Comparison of ENCODE assay signal across 22 mouse cellular contexts in genomic region chr9:95624072-95624471, GRCm38 (mm10). TPM values are rescaled to one million over a fixed set of nuclear protein-coding genes. Genes with fewer than 3 reads are reported as not detected.
DNase-seq lines count a peak whose midpoint lies in the region; ATAC-seq and TF ChIP-seq lines count a peak whose summit lies in the region.
"Had no signal": no experiment of that assay in that cellular context is flagged by ENCODE, and none has a peak within 500 bp of the region (broad histone marks: within the 10 kb centered on the region; RNA-seq: fewer than 3 reads in every experiment).

No protein-coding gene starts in this region.

- H3K4me3 ChIP-seq in CH12.LX (replicated peaks in 1 of 3; ENCODE audit: low read depth in 2 of 3, low read length in 2 of 3, poor library complexity in 1 of 3), result no peak overlapping the region
- no peak overlapping the region for H3K4me3 ChIP-seq in stomach, postnatal 0 days (ENCODE audit: low read depth, low read length)
- no peak overlapping the region for H3K4me3 ChIP-seq in embryonic facial prominence, embryonic 10.5 days
- H3K4me3 ChIP-seq: embryonic facial prominence, embryonic 12.5 days; forebrain, embryonic 15.5 days; heart, embryonic 10.5 days; intestine, embryonic 15.5 days had no signal

- dilution Hi-C loops in CH12.LX (cut with MboI; ENCODE audit: extremely low pct_ligation_motif_present, extremely low pct_unique_long_range_greater_than_20kb, low sequenced_read_pairs), result no loop called here

- no peaks in the 10 kb centered on the region for H3K36me3 ChIP-seq in CH12.LX (replicated peaks in 1 of 2; ENCODE audit: control insufficient read depth in 1 of 2, insufficient read depth in 1 of 2, low read length in 1 of 2)
- no peaks in the 10 kb centered on the region for H3K36me3 ChIP-seq in stomach, postnatal 0 days (ENCODE audit: control insufficient read depth, insufficient read depth, low read length)
- H3K36me3 ChIP-seq in embryonic facial prominence, embryonic 10.5 days (replicated peaks), result no peaks in the 10 kb centered on the region
- H3K36me3 ChIP-seq: embryonic facial prominence, embryonic 12.5 days; forebrain, embryonic 15.5 days; heart, embryonic 10.5 days; intestine, embryonic 15.5 days had no signal

- no peak overlapping the region for H3K27ac ChIP-seq in CH12.LX (ENCODE audit: insufficient read depth, low read depth)
- no peak overlapping the region for H3K27ac ChIP-seq in stomach, postnatal 0 days (replicated peaks)
- H3K27ac ChIP-seq in embryonic facial prominence, embryonic 10.5 days (replicated peaks), result no peak overlapping the region
- H3K27ac ChIP-seq: embryonic facial prominence, embryonic 12.5 days; forebrain, embryonic 15.5 days; heart, embryonic 10.5 days; hindbrain, embryonic 14.5 days; intestine, embryonic 15.5 days had no signal

- H3K4me2 ChIP-seq in CH12.LX (ENCODE audit: insufficient read depth, low read depth, poor library complexity, severe bottlenecking), result no peak overlapping the region
- H3K4me2 ChIP-seq in stomach, postnatal 0 days (replicated peaks; ENCODE audit: low read depth), result no peak overlapping the region
- H3K4me2 ChIP-seq: embryonic facial prominence, embryonic 12.5 days; forebrain, embryonic 15.5 days; hindbrain, embryonic 14.5 days; intestine, embryonic 15.5 days had no signal

- ATAC-seq in Patski, result peak; percentile 44
- ATAC-seq in stomach, postnatal 0 days (ENCODE audit: low FRiP score, low TSS enrichment), result 0 out of 2 replicates have a peak, but pooled peaks have one; percentile 29
- ATAC-seq: CD4-positive, CD25-positive, alpha-beta regulatory T cell, adult 4 months; forebrain, embryonic 15.5 days; intestine, embryonic 15.5 days had no signal

- 45% methylated on average over 3 of the region's 3 CpGs for WGBS in stomach, postnatal 0 days
- WGBS in embryonic facial prominence, embryonic 10.5 days, result 85% methylated on average over 3 of the region's 3 CpGs

- DNase-seq in urinary bladder, postnatal 14 days (ENCODE audit: low spot score), result peak; percentile 26
- no peak for DNase-seq in urinary bladder, postnatal 10 days (ENCODE audit: low spot score)
- DNase-seq in CH12.LX (ENCODE audit: extremely low read depth) (peak; percentile 35), Patski (ENCODE audit: low read depth, low spot score) (peak; percentile 63)
- no peak for DNase-seq in stomach, postnatal 0 days (ENCODE audit: low spot score)
- DNase-seq in cerebellum, adult 11 months, result no peak
- DNase-seq in thymus, adult 18-20 months, result no peak
- no peak for DNase-seq in embryonic facial prominence, embryonic 10.5 days (ENCODE audit: low spot score)
- DNase-seq: adrenal gland, postnatal 10 days; cerebellum, adult 18-20 months; cerebellum, postnatal 10 days; embryo, embryonic 11 days; heart, adult 18-20 months; heart, postnatal 14 days had no signal

- no peaks in the 10 kb centered on the region for H3K79me2 ChIP-seq in CH12.LX (replicated peaks; ENCODE audit: control insufficient read depth, extremely low read depth, insufficient read depth, poor library complexity, severe bottlenecking)

- no peak for TF ChIP-seq CTCF in CH12.LX (conservative IDR thresholded peaks at IDR 0.05 in 1 of 2, IDR thresholded peaks at IDR 0.05 in 1 of 2; ENCODE audit: low read depth in 2 of 2, low read length in 2 of 2)
- TF ChIP-seq CTCF in Patski (IDR thresholded peaks at IDR 0.05), result no peak
- TF ChIP-seq CTCF in stomach, postnatal 0 days (IDR thresholded peaks at IDR 0.05; ENCODE audit: low read depth), result no peak

- POLR2A ChIA-PET in Patski (lab: Charles Lee), result no interaction called here

- H3K9me3 ChIP-seq in CH12.LX (replicated peaks; ENCODE audit: low read length), result peaks cover 5% of the 10 kb centered on the region
- no peaks in the 10 kb centered on the region for H3K9me3 ChIP-seq in stomach, postnatal 0 days (ENCODE audit: control insufficient read depth, low read length)
- H3K9me3 ChIP-seq in embryonic facial prominence, embryonic 10.5 days, result 0 out of 2 replicates have a peak, but pooled peaks cover 3% of the 10 kb centered on the region
- H3K9me3 ChIP-seq: embryonic facial prominence, embryonic 12.5 days; forebrain, embryonic 15.5 days; heart, embryonic 10.5 days; intestine, embryonic 15.5 days had no signal

- in situ Hi-C loops in CH12.LX (cut with MboI; ENCODE audit: low pct_ligation_motif_present, low pct_unique_long_range_greater_than_20kb, low sequenced_read_pairs) (no loop called here), Patski (cut with MboI; ENCODE audit: low pct_unique_long_range_greater_than_20kb) (no loop called here)

- TF ChIP-seq EP300 in CH12.LX (IDR thresholded peaks at IDR 0.05; ENCODE audit: low read length), result no peak
- no peak for TF ChIP-seq EP300 in stomach, postnatal 0 days (optimal IDR thresholded peaks at IDR 0.05)

- CTCF ChIA-PET in Patski (lab: Charles Lee), result interaction anchor here (1.6 kb wide), 1 partner anchor 15 kb away, joined by 4 read pairs; no protein-coding TSS in a partner anchor

- TF ChIP-seq POLR2A in CH12.LX (IDR thresholded peaks at IDR 0.05; ENCODE audit: low read depth, low read length), result no peak

- H3K4me1 ChIP-seq in CH12.LX (ENCODE audit: control insufficient read depth in 1 of 2, insufficient read depth in 2 of 2), result no peaks in the 10 kb centered on the region
- H3K4me1 ChIP-seq in stomach, postnatal 0 days (replicated peaks; ENCODE audit: control insufficient read depth, insufficient read depth), result no peaks in the 10 kb centered on the region
- H3K4me1 ChIP-seq in embryonic facial prominence, embryonic 10.5 days, result no peaks in the 10 kb centered on the region
- H3K4me1 ChIP-seq: embryonic facial prominence, embryonic 12.5 days; forebrain, embryonic 15.5 days; heart, embryonic 10.5 days; intestine, embryonic 15.5 days had no signal

- TF ChIP-seq RAD21 in CH12.LX (IDR thresholded peaks at IDR 0.05; ENCODE audit: low read depth, low read length), result no peak

- H3K27me3 ChIP-seq in CH12.LX (replicated peaks) (no peaks in the 10 kb centered on the region), Patski (no peaks in the 10 kb centered on the region)
- H3K27me3 ChIP-seq in stomach, postnatal 0 days (ENCODE audit: control insufficient read depth, insufficient read depth, low read length), result no peaks in the 10 kb centered on the region
- H3K27me3 ChIP-seq in embryonic facial prominence, embryonic 10.5 days (replicated peaks; ENCODE audit: low read depth, poor library complexity, severe bottlenecking), result no peaks in the 10 kb centered on the region
- H3K27me3 ChIP-seq: embryonic facial prominence, embryonic 12.5 days; forebrain, embryonic 15.5 days; intestine, embryonic 15.5 days had no signal

- no peak overlapping the region for H3K9ac ChIP-seq in CH12.LX (ENCODE audit: insufficient read depth, low read depth)
- H3K9ac ChIP-seq in stomach, postnatal 0 days (ENCODE audit: low read length), result no peak overlapping the region
- H3K9ac ChIP-seq: embryonic facial prominence, embryonic 12.5 days; forebrain, embryonic 15.5 days; hindbrain, embryonic 14.5 days; intestine, embryonic 15.5 days had no signal

TF ChIP-seq in CH12.LX, 34 proteins besides CTCF, POLR2A, EP300 and RAD21:
- TF ChIP-seq ETS1 (conservative IDR thresholded peaks at IDR 0.05; ENCODE audit: low read depth, low read length) (no peak), MEF2A (IDR thresholded peaks at IDR 0.05; ENCODE audit: borderline replicate concordance, low read depth, low read length) (no peak)
TF ChIP-seq in CH12.LX: peak in this region for 0.

RNA-seq across cellular contexts. Expression of gene Pcolce2, which starts 13.3 kb away (rescaled TPM):
- 0.04 TPM in 1 of 2 replicates, not detected in the other for total RNA-seq in CH12.LX (2012; rRNA removed)
- total RNA-seq in CH12.LX (2014; rRNA removed), result not detected in 2 replicates
- polyA plus RNA-seq in CH12.LX (2012; ENCODE audit: insufficient read length, low read depth), result 0.11 TPM in 1 of 2 replicates, not detected in the other
- 6.0 TPM for polyA plus RNA-seq in Patski (2021)
- 0.18 and 0.21 TPM in 2 replicates for polyA plus RNA-seq in stomach, postnatal 0 days (2015; fragmentation: Nextera tagmentation; extraction: Ambion mirVana)
- polyA plus RNA-seq in embryonic facial prominence, embryonic 10.5 days (2016; fragmentation: Nextera tagmentation; extraction: Ambion mirVana), result 4.5 and 5.5 TPM in 2 replicates
- total RNA-seq: common myeloid progenitor, adult 5-6 weeks; hematopoietic stem cell, adult 5-6 weeks had no signal

Comparison
In these comparisons a context has a peak if more than half of its experiments do, and no peak if none do; other contexts are left out.
1. DNase-seq: peak in urinary bladder, postnatal 14 days (single experiment), CH12.LX (single experiment) and Patski (single experiment); none in urinary bladder, postnatal 10 days (single experiment), stomach, postnatal 0 days (single experiment), cerebellum, adult 11 months (single experiment), thymus, adult 18-20 months (0 of 2) and embryonic facial prominence, embryonic 10.5 days (single experiment).